Mouse (Mus musculus) kidney, postnatal 0 days (tissue): ENCODE data around the gene Tmem100. TPM values are rescaled to one million over a fixed set of nuclear protein-coding genes. Genes with fewer than 3 reads are reported as not detected.
A peak's percentile ranks its signal among the peaks of the same experiment; 100 is the strongest.

Experiments used
- ATAC-seq: fragments of 200-750 bp; cut with Nextera tagmentation; replicated peaks from 2 replicates; pipeline ENCODE4 v1.8.0; 2017; ENCODE audit warnings: low read depth, moderate number of reproducible peaks, moderate TSS enrichment, moderate library complexity; ENCODE audit not compliant: low FRiP score
- DNase-seq: peaks from one replicate; pipeline ENCODE4 v3.0.0-alpha.2; 2016; ENCODE audit warnings: low spot score
- H3K27ac ChIP-seq: fragments of 300-500 bp; sonication (generic); 2 replicates; pipeline ENCODE4 v1.5.1; 2014; ENCODE audit warnings: mild to moderate bottlenecking
- H3K27me3 ChIP-seq: fragments of 300-500 bp; sonication (generic); 2 replicates; pipeline ENCODE4 v1.6.1; 2014; ENCODE audit warnings: low read length, mixed read lengths; ENCODE audit not compliant: insufficient read depth
- H3K36me3 ChIP-seq: fragments of 300-500 bp; sonication (generic); 2 replicates; pipeline ENCODE4 v1.6.1; 2014; ENCODE audit warnings: low read length, mixed read lengths; ENCODE audit not compliant: insufficient read depth
- H3K4me1 ChIP-seq: fragments of 300-500 bp; sonication (generic); replicated peaks from 2 replicates; pipeline ENCODE4 v1.6.1; 2014; ENCODE audit warnings: antibody characterized with exemption, low read length, mixed read lengths; ENCODE audit not compliant: insufficient read depth
- H3K4me2 ChIP-seq: fragments of 300-500 bp; sonication (generic); 2 replicates; pipeline ENCODE4 v1.6.1; 2014; ENCODE audit warnings: mild to moderate bottlenecking, low read length, moderate library complexity, mixed read lengths
- H3K4me3 ChIP-seq: fragments of 300-500 bp; sonication (generic); replicated peaks from 2 replicates; pipeline ENCODE4 v1.5.1; 2014; ENCODE audit warnings: low read depth, low read length
- H3K9ac ChIP-seq: fragments of 300-500 bp; sonication (generic); 2 replicates; pipeline ENCODE4 v1.6.1; 2014; ENCODE audit warnings: low read depth, low read length
- H3K9me3 ChIP-seq: fragments of 300-500 bp; sonication (generic); replicated peaks from 2 replicates; pipeline ENCODE4 v1.6.1; 2016; ENCODE audit warnings: low read length, inconsistent platforms, mixed read lengths
- CTCF ChIP-seq: IDR thresholded peaks from 2 replicates; pipeline ENCODE4 v1.5.1; 2016; ENCODE audit warnings: antibody characterized with exemption, low read depth, mild to moderate bottlenecking, moderate library complexity
- WGBS: fragments of 180-500 bp; shearing (Covaris S2); extraction: QIAGEN DNeasy Blood & Tissue Kit; methylation state at CpG from one replicate; pipeline ENCODE4 v1.1.7; 2014; 5-methylcytosine and 5-hydroxymethylcytosine counted together
- polyA plus RNA-seq: library from polyadenylated mRNA; unstranded; fragments of >200 nt; fragmentation: Nextera tagmentation; extraction: Ambion mirVana; gene quantifications from 2 replicates; pipeline ENCODE4 v1.2.1, GENCODE M21; 2015

Tmem100 gene
- 37.3 and 37.9 TPM in 2 replicates for polyA plus RNA-seq

GRCm38 (mm10) chr11:90029841-90030398 is at the start of gene Tmem100:
Tmem100 (plus strand) TSS chr11:90030348.
- no peaks in the 10 kb centered on the region for H3K9me3 ChIP-seq
- no peak within 1 kb of the TSS for H3K27ac ChIP-seq
- no peaks in the 10 kb centered on the region for H3K27me3 ChIP-seq
- DNase-seq, result no peak
- TF ChIP-seq CTCF, result no peak
- ATAC-seq, result no peak
- 41% methylated on average over 13 of the region's 13 CpGs for WGBS
- peak within 1 kb of the TSS; percentile 43 for H3K4me3 ChIP-seq
- H3K4me1 ChIP-seq, result peaks cover 13% of the 10 kb centered on the region; the same call in 1 of the 2 replicates
- peak within 1 kb of the TSS; percentile 63 for H3K4me2 ChIP-seq
- no peaks in the 10 kb centered on the region for H3K36me3 ChIP-seq
- H3K9ac ChIP-seq, result peak within 1 kb of the TSS; percentile 52; the same call in 1 of the 2 replicates

DNA sequence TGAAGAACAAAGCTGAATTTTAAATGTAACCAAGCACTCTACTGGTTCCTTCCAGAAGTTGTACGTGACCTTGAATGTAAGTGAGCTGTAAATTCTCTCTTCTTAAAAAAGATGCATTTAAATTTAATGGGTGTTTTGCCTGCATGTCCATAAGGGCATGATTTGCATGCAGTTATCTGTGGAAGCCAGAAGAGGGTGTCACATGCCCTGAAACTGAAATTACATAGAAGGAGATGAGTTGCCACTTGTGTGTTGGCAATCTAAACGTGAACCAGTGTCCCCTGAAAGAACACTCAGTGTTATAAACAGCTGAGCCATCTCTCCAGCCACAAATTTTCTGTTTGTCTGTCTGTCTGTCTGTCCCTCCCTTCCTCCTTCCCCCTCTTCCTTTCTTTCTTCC is 47.2 kb upstream of the Tmem100 start:
- TF ChIP-seq CTCF, result peak; percentile 24; the same call in 1 of the 2 replicates
- Histone ChIP-seq H3K9ac (no peak overlapping the region), H3K9me3 (no peaks in the 10 kb centered on the region), H3K4me2 (no peak overlapping the region), H3K27me3 (no peaks in the 10 kb centered on the region), H3K4me1 (peaks cover 10% of the 10 kb centered on the region; the same call in 1 of the 2 replicates), H3K4me3 (no peak overlapping the region), H3K36me3 (no peaks in the 10 kb centered on the region), H3K27ac (no peak overlapping the region)
- DNase-seq, result no peak
- WGBS, result 70% methylated on average over 2 of the region's 2 CpGs
- no peak for ATAC-seq

- TF ChIP-seq CTCF, result no peak
- DNase-seq (no peak), ATAC-seq (no peak)
- 0 out of 2 replicates have a peak, but pooled peaks cover 7% of the 10 kb centered on the region for H3K4me1 ChIP-seq
- H3K9me3 ChIP-seq, result no peaks in the 10 kb centered on the region
- no peaks in the 10 kb centered on the region for H3K36me3 ChIP-seq
- H3K4me3 ChIP-seq, result no peak overlapping the region
- WGBS, result 96% methylated on average over 5 of the region's 5 CpGs
- H3K4me2 ChIP-seq, result no peak overlapping the region
- no peaks in the 10 kb centered on the region for H3K27me3 ChIP-seq
- H3K27ac ChIP-seq, result no peak overlapping the region
- H3K9ac ChIP-seq, result no peak overlapping the region
These were observed 45.7 kb upstream of the Tmem100 start for GRCm38 (mm10) chr11:89984436-89984835.

DNA sequence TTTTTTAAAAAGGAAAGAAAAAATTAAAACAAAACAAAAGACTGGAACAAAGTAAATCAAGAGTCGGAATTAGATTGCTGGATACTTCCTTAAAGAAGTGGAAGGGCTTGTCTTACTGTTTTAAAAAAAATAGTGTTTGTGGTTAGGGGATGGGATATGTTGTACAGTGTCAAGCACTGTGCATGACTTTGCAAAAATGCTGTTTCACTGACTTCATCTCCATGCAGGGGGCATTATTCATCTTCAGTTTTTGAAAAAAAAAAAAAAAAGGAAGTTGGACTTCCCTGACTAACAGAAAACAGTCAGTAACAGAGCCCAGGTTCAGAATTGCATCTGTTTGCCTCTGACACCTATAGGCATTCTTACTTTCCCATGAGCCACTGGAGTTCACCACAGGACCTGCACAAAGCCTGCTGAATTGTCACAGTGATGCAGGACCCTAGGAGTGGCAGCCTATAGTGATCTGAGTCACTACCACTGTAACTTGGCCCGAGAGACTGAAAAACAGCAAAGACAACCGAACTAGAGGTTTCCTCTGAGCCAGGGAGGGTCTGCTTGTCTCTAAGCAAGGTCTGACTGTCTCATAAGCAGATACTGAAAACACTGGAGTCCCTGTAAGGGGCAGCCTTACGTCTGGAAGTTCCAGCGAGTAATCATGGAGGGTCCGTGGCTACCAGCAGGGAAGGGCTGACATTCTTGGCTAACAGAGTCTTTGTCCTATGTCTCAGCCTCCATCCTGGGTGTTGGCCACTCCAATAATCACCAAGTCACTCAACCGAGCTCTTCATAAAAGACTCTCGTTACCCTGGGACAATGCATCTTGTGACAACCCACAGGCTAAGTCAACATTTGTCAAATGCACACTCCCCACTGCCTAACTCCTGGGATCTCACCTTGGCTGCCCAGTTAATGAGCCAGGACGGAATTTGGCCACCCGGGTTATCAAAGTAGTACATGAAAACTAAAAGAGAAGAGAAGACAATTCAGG is 44.7 kb upstream of the Tmem100 start:
- H3K4me3 ChIP-seq, result no peak overlapping the region
- no peaks in the 10 kb centered on the region for H3K27me3 ChIP-seq
- H3K27ac ChIP-seq, result no peak overlapping the region
- DNase-seq (peak; percentile 41), ATAC-seq (0 out of 2 replicates have a peak, but pooled peaks have one; percentile 45)
- H3K9ac ChIP-seq, result no peak overlapping the region
- H3K36me3 ChIP-seq, result no peaks in the 10 kb centered on the region
- TF ChIP-seq CTCF, result no peak
- H3K4me1 ChIP-seq, result 0 out of 2 replicates have a peak, but pooled peaks cover 5% of the 10 kb centered on the region
- WGBS, result 44% methylated on average over 10 of the region's 10 CpGs
- H3K9me3 ChIP-seq, result no peaks in the 10 kb centered on the region
- no peak overlapping the region for H3K4me2 ChIP-seq

- no peak overlapping the region for H3K27ac ChIP-seq
- H3K9me3 ChIP-seq, result no peaks in the 10 kb centered on the region
- H3K4me1 ChIP-seq, result 0 out of 2 replicates have a peak, but pooled peaks cover 5% of the 10 kb centered on the region
- TF ChIP-seq CTCF, result no peak
- no peak overlapping the region for H3K4me2 ChIP-seq
- no peaks in the 10 kb centered on the region for H3K27me3 ChIP-seq
- no peak for ATAC-seq
- H3K9ac ChIP-seq, result no peak overlapping the region
- DNase-seq, result no peak
- 89% methylated on average over 8 of the region's 8 CpGs for WGBS
- H3K36me3 ChIP-seq, result no peaks in the 10 kb centered on the region
- H3K4me3 ChIP-seq, result no peak overlapping the region
These were observed 43.6 kb upstream of the Tmem100 start for GRCm38 (mm10) chr11:89986516-89986915.

- Histone ChIP-seq H3K9me3 (no peaks in the 10 kb centered on the region), H3K36me3 (no peaks in the 10 kb centered on the region), H3K4me3 (no peak overlapping the region), H3K4me2 (no peak overlapping the region), H3K27me3 (no peaks in the 10 kb centered on the region), H3K27ac (no peak overlapping the region), H3K9ac (no peak overlapping the region), H3K4me1 (0 out of 2 replicates have a peak, but pooled peaks cover 5% of the 10 kb centered on the region)
- peak; percentile 98 for TF ChIP-seq CTCF
- no peak for ATAC-seq
- peak; percentile 94 for DNase-seq
- WGBS, result 25% methylated on average over 8 of the region's 8 CpGs
These were observed 41.1 kb upstream of the Tmem100 start for GRCm38 (mm10) chr11:89988936-89989589.
